Comparison of ENCODE assay signal across 36 mouse cellular contexts in the genomic region with DNA sequence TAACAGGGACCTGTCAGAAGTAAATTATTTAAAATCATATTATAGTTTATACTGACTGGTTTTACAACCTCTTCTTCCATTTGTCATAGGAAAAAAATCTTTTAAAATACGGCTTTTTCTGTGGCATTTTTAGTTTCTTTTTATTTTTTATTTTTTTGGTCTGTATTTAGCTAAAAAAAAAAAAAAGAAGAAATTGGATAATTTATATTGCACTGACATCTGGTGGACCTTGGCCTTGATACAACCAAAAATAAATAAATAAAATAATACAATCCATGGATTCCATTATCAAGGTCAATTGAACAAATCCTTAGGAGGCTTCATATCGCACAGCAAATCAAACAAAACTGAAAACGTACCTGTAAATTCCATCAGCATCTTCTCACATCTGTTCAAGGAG.
"Had no signal": no experiment of that assay in that cellular context is flagged by ENCODE, and none has a peak within 500 bp of the region (broad histone marks: within the 10 kb centered on the region; RNA-seq: fewer than 3 reads in every experiment).

No protein-coding gene starts in this region.

- H3K4me1 ChIP-seq: heart, embryonic 10.5 days; heart, embryonic 12.5 days; heart, embryonic 13.5 days; heart, embryonic 15.5 days; hindbrain, embryonic 10.5 days; hindbrain, embryonic 12.5 days; hindbrain, embryonic 13.5 days; hindbrain, embryonic 15.5 days; intestine, embryonic 15.5 days; kidney, embryonic 15.5 days had no signal

- H3K4me2 ChIP-seq: heart, embryonic 11.5 days; heart, embryonic 12.5 days; heart, embryonic 13.5 days; heart, embryonic 15.5 days; hindbrain, embryonic 12.5 days; hindbrain, embryonic 13.5 days; hindbrain, embryonic 14.5 days; hindbrain, embryonic 15.5 days; intestine, embryonic 15.5 days; kidney, embryonic 15.5 days had no signal

- H3K9me3 ChIP-seq: heart, embryonic 10.5 days; heart, embryonic 12.5 days; heart, embryonic 13.5 days; heart, embryonic 15.5 days; hindbrain, embryonic 10.5 days; hindbrain, embryonic 12.5 days; hindbrain, embryonic 13.5 days; hindbrain, embryonic 15.5 days; intestine, embryonic 15.5 days; kidney, embryonic 15.5 days had no signal

- ATAC-seq: hindbrain, embryonic 16.5 days; hindbrain, postnatal 0 days; inflammation-experienced regulatory T-cells, adult 6 months; intestine, embryonic 15.5 days; intestine, embryonic 16.5 days; intestine, postnatal 0 days had no signal

- DNase-seq: heart, postnatal 10 days; heart, postnatal 14 days; heart, postnatal 36 days; heart, postnatal 4 days; kidney, adult 11 months; kidney, adult 18-20 months; kidney, adult 2 months; kidney, adult 8-10 months; kidney, adult 9 months; kidney, postnatal 10 days; kidney, postnatal 14 days; kidney, postnatal 25 days; kidney, postnatal 36 days; kidney, postnatal 4 days; layer of hippocampus, adult 9-11 months; layer of hippocampus, postnatal 36 days had no signal

- H3K4me3 ChIP-seq: heart, embryonic 10.5 days; heart, embryonic 12.5 days; heart, embryonic 13.5 days; heart, embryonic 15.5 days; hindbrain, embryonic 10.5 days; hindbrain, embryonic 12.5 days; hindbrain, embryonic 13.5 days; hindbrain, embryonic 15.5 days; intestine, embryonic 15.5 days; kidney, embryonic 15.5 days; layer of hippocampus, adult 2 months; left cerebral cortex, adult 2 months had no signal

- H3K27ac ChIP-seq: heart, embryonic 10.5 days; heart, embryonic 13.5 days; heart, embryonic 15.5 days; hindbrain, embryonic 10.5 days; hindbrain, embryonic 12.5 days; hindbrain, embryonic 13.5 days; hindbrain, embryonic 14.5 days; hindbrain, embryonic 15.5 days; hindbrain, postnatal 0 days; intestine, embryonic 15.5 days; kidney, embryonic 15.5 days; kidney, postnatal 0 days; layer of hippocampus, adult 2 months; left cerebral cortex, adult 2 months had no signal

- H3K36me3 ChIP-seq: heart, embryonic 10.5 days; heart, embryonic 12.5 days; heart, embryonic 13.5 days; heart, embryonic 15.5 days; hindbrain, embryonic 10.5 days; hindbrain, embryonic 12.5 days; hindbrain, embryonic 13.5 days; hindbrain, embryonic 15.5 days; intestine, embryonic 15.5 days; kidney, embryonic 15.5 days had no signal

- H3K27me3 ChIP-seq: heart, embryonic 12.5 days; heart, embryonic 13.5 days; heart, embryonic 15.5 days; hindbrain, embryonic 12.5 days; hindbrain, embryonic 13.5 days; hindbrain, embryonic 15.5 days; intestine, embryonic 15.5 days; kidney, embryonic 15.5 days had no signal

- H3K9ac ChIP-seq: heart, embryonic 12.5 days; heart, embryonic 13.5 days; heart, embryonic 15.5 days; hindbrain, embryonic 12.5 days; hindbrain, embryonic 13.5 days; hindbrain, embryonic 14.5 days; hindbrain, embryonic 15.5 days; intestine, embryonic 15.5 days; kidney, embryonic 15.5 days had no signal
